Mouse (Mus musculus) thymus, postnatal 10 days (tissue): ENCODE data around the gene Vwa2.

Source experiments
- DNase-seq, 2 experiments: peaks; one replicate each; pipeline ENCODE4 v3.0.0; 2021; ENCODE audit warnings: low spot score in 2 of 2

The Vwa2 gene

DNA sequence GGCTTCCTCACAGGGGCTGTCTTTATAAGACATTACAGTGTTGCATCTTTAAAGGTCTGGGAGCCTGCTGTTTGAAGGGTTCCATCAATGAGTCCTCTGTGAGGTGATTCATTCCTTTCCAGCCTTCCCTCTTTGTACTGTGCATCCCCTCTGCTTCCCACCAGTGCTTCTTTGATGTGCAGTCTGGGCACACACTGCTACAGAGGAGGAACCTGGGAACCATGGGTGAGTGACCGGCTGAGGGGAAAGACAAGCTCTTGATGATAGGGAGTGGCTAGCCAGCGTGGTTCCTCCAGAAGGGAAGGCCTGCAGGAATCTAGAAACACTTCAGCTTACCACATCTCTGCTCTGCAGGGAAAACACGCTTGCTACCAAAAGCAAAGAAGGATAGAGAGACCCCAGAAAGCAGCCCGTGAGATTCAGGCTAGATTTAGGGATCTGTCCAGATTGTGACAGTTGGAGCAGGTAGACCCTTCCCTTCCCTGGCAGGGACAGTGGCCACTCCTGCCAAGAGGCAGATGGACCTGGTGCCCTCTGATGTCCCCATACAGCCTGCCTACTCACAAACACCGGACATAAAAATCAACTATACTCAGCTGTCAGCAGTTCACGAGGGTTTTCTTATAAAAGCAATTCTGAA lies 74.0 kb downstream of the Vwa2 start:
- no peak for DNase-seq

DNA sequence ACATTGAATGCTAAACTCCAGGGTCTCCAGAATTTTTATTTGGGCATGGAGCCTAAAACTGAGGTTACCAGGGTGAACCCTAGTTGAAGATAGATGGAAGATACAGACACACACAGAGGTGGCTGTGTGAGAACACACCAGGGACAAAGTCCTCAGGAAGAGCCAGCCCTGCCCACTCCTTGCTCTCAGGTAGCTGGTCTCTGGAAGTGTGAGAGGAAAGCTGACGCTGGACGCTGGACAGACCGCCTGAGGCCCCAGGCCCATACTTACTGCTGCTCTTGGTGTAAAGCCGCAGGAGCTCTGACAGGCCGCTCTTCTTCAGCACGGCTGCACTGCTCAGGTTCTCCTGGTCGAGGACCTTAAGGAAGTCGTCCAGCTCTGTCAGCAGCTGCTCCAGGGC lies 75.8 kb downstream of the Vwa2 start:
- no peak for DNase-seq

DNA sequence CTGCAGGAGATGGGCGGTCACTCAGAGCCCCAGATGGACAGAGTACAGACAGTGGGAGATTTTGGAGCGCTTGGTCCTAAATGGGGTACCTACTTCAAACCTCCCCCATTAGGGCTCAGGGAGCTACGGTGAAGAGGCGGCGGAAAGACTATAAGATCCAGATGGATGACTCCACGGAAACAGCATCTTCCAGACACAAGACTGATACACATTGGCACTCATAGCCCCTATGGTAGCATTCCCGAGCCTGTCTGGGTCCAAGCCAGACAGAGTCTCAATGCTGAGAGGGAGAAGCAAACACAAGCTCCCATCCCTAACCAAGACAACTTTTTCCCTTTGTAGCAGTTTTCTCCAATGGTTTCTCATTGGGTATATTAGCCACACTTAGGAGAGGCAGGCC lies 76.8 kb downstream of the Vwa2 start:
- DNase-seq = no peak

DNA sequence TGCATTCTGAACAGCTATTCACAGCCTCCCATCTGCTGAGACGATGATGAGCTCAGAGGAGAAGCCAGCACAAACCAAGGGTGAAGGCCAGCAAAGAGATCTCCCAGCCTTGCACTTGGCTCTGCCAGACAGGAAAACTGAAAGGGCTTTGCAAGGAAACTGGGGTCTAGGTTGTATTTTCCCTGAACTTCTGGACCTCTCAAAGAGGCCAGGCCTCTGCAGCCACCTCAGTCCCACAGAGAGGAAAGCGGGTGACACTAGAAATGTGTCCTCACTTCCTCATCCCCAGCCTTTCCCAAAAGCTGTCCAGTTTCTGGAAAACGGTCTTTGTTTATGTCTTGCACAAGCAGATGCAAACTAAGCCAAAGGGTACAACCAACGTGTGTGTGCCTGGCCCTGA lies 79.8 kb downstream of the Vwa2 start:
- DNase-seq = no peak

DNA sequence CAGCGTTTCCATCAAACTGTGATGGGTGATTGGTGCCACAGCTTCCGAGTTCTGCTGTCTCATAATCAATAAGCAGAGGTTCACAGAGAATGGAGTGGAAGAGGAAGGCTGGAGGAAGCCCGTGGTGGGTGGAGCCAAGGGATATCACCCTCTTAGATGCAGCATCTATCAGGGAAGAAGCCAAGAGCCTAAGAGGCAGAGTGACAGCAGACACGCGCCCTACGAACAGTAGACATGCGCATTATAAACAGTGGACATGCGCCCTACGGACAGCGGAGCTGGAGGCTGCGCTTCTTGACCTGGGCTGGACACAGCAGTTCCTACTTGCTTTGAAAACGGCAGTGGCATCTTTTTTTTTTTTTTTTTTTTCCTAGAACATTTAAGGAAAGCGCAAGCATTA lies 80.8 kb downstream of the Vwa2 start:
- no peak for DNase-seq

DNA sequence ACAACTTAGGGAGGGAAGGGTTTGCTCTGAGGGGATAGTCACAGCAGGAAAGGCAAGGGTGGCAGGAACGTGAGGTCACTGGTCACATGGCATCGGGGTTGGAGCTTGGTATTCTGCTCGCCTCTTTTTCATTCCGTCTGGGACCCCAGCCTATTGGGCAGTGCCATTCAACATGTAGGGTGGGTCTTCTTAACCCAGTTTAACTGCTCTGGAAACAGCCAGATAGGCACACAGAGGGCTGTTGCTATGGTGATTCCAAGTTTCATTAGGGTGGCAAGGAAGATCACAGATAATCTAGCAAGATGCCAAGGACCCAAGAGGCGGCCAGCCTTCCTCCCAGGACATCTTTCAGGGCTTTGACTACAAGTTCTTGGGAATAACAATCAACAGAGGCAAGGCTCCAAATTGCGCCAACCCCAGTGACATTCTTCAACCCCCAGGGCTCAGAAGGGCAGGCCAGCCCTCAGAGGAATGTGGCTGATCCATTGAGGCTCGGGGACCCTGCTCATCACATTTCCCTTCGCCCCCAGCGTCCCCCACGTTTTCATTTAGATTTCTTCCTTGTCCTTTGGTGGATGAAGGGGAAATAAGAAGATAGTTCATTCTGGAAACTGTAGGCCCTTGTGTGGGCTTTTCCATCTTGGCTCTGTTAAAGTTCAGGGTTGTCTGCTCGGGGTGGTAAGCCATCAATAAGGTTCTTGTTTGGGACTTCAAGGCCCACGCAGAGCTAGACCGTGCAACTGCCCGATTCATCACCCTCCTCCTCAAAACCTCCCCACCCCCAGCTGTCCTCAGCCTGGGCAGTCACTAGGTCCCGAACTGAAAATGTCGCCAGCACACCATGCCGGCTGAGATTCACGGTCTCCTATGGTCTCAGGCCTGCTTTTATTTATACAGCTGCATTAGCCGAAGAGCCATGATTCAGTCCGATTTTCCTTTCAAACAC lies 81.8 kb downstream of the Vwa2 start:
- DNase-seq = no peak

DNA sequence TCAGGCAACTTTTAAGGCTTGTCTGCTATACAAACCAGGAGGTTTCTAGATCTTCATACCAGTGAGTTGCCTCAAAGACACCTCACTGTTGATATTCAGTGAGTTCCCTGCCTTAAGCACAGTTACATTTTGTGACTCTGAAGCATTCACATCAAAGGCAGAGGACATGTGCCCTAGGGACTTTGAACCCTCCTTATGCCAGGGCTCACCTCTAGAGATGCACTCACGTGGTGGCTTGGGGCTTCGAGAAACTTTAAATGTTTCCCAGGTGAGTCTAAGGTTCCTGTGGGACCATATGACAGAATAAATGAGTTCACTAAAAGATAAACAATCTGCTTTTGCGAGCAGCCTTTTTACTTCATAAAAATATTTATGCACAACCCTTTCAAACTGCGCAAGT lies 84.0 kb downstream of the Vwa2 start:
- no peak for DNase-seq

DNA sequence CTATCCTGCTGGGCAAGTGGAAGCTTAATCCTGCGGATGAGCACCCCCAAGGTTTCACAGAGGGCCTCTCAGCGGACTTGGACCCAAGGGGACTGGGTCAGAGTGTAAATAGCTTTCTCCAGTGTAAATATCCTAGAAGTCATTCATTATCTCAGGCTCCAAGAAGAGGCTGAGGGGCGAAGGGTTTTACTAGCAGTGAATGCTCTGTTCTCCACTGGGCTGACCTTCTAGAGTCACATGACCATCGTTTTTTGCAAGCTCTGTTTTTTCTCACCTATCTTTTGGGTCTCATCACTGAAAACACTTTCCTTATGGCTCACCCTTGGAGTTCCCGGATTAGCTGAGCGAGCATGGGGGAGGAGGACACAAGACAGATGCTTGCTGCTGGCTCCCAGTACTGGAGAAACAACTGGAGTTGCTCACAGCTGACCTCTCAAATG lies 84.6 kb downstream of the Vwa2 start:
- no peak for DNase-seq

DNA sequence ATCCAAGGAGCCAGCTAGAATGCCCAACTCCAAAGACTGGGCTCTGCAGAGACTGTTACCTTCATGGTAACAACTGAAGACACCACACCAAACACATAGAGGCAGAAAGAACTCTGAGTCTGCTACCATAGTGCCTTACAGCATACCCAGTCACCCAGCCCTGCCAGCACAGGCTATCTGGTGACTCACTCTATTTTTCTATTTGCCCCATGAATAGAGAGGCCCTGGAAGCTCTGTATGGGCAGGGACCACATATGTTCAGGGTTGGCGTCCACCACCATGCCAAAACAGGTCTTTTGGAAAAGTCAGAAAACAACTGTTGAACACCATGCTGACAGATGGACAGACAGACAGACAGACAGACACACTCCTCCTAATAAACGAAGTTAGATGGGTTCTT lies 85.0 kb downstream of the Vwa2 start:
- no peak for DNase-seq

DNA sequence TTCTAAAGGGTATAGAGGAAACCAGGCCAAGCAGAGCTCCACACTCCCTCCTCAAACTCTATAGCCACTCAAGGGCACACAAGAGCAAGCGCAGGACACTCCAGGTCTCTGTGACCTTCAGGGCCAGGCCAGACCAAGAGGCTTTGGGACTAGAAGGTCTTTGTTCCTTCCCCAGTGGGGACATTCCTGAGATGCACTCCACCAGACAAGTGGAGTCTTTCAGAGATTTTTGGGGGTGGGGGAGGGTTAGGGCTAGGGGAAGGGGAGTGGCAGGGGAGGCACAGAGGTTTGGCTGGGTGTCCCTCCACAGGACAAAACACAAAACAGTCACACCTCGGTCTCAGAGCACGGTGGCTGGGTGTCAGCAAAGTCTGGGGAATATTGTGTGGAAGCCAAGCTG lies 85.6 kb downstream of the Vwa2 start:
- DNase-seq = no peak
